Mouse (Mus musculus): Measurements from ENCODE around the gene Auts2.

Gene Auts2

DNA sequence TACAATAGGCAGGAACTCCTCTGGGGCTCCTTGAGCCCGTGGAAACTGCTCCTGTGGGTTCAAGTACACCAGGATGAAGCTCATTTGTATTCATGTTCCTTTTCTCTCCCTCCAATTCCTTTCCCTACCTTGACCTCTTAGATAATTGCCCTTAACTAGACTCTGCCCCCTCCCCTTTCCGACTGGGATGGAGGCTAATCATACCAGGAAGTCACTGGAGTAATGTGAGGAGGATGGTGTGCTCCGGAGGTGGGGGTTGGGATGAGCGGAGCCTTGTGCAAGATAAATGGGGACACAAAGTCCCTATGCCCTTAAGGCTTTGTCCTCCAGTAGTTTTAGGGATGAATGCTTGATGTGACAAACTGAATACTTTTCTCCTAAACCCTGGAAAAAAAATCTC is 820.8 kb downstream of the Auts2 start:
- no peak for DNase-seq (ENCODE audit: low spot score)

- no peak for DNase-seq (ENCODE audit: low spot score)
These were observed 825.1 kb downstream of the Auts2 start for GRCm38 (mm10) chr5:131718013-131718412.

DNA sequence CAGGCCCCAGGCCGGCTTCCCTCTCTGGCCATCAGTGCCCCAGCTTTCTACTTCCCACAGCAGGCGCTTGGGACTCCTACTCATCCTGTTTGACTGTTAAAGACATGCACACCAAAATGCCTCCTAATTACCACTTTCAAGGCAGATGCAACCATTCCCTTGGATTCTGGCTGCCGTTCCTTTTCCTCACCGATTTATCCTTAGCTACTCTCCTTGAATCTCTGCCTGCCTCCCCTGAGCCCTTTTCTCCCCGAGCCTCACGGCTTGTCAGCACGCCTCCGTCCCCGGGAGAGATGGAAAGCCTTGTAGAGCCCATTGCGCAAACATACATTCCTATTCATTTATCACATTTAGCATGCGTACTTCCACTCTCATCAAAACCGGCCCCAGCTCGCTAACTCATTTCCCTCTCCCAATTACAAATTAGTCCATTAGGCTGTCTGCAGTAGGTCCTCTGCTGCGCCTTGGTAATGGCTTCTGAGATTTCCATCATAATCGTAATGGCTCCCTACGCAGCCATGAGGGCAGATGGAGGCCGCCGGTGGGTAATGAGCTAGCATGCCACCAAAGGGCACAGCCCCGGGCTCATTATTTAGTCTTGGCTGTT is 825.7 kb downstream of the Auts2 start:
- DNase-seq (ENCODE audit: low spot score), result no peak

DNA sequence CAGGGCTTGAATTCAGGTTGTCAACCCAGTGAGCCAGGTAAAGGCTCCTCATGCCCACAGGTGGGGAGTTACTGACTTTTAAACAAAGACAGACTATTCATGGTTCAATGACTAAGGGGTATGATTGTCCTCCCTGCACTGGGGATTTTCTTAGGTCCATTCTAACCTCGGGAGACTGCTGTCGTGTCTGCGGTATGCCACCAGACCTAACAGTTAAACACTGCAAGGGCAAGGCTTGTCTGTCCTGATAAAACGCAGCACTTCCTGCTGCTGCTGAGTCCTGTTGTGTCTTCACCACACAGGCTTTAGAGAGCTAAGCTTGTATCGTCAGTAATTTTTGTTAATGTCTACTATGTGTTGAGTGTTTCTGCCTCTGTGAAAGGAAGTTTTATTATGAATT is 828.2 kb downstream of the Auts2 start:
- no peak for DNase-seq (ENCODE audit: low spot score)

- DNase-seq (ENCODE audit: low spot score), result no peak
These were observed 830.7 kb downstream of the Auts2 start for GRCm38 (mm10) chr5:131712441-131712840.

DNA sequence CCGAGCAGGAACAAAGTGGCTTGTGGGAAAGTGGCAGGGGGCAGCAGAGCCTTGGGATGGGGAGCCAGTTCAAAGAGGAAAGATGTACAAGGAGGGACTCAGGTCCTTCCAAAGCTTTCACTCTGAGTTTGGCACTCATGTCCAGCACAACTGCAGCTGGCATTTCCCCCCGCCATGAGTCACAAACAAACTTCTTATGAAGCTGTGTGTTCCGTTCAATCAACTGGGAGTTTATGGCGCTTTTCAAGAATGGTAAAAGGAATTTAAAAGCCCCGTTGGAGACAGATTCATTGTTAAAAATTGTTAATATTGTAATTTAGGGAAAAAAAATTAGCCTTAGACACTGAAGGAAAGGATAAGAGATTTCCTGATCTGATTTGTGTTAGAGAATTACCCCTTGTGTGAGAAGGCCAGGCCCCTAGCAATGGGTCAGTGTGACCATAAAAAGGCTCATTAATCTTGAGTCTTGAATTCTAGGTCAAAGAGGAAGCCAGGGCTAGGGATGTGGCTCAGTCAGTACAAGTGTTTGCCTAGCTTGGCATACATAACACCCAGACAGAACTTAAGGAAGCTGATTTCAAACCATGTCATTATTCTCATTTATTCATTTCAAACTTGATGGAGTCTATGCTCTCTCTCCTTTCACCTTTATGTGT is 831.5 kb downstream of the Auts2 start:
- DNase-seq (ENCODE audit: low spot score), result no peak

DNA sequence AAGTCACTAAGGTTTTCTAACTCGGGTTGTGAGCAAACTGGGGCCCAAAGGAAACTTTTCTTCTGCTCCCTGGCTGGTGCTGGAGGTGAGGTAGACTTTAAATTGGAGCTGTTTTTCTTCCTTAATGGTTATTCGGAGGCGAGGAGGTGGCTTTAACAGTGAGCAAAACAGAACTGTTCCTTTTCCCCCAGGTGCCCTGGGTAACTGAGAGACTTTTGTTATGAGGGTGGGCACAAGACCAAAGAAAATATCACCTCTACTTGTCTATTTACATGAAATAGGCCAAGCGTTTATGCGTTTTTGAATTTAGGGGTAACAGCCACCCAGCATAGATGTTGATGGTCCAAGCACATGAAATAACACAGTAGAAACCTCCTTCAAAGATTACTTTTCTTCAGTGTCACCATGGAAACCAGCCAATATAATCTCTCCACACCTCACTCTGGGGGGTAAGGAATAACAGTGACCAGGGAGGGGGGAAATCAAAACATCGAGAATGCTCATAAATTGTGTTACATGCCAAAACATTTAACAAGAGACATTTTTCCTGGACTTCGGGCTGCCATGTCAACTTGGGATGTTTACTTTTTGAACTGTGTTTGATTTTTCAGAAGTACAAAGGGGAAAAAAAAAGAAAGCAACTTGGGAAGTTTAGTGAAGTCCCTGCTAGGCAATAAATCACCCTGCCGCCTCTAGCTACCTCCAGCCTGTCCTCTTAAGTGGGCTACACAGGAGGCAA is 832.2 kb downstream of the Auts2 start:
- no peak for DNase-seq (ENCODE audit: low spot score)

GRCm38 (mm10) chr5:131707471-131707870 is 835.7 kb downstream of the Auts2 start:
- no peak for DNase-seq (ENCODE audit: low spot score)

DNA sequence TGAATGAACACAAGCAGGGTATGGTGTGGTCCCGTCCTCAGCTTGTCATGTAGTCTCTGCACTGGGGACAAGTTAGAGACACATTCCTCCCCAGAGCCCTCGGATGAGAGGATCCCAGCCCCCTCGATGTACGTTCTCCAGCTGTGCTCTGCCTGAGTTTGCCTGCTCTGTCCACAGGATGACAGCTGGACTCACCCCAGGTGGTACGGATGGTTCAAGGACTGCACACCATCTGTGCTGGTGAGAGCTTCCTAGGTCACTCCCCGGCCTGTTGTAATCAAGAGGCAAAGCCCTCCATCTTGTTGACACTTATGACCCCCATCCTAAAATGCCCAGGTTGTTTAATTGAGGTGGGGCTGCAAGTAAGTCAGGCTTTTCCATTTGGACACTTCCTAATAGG is 839.4 kb downstream of the Auts2 start:
- no peak for DNase-seq (ENCODE audit: low spot score)

GRCm38 (mm10) chr5:131702840-131703392 is 840.2 kb downstream of the Auts2 start:
- no peak for DNase-seq (ENCODE audit: low spot score)

- DNase-seq (ENCODE audit: low spot score), result no peak
These were observed 844.2 kb downstream of the Auts2 start for GRCm38 (mm10) chr5:131698900-131699299.

- DNase-seq (ENCODE audit: low spot score), result no peak
These were observed 852.4 kb downstream of the Auts2 start for GRCm38 (mm10) chr5:131690781-131691180.

- no peak for DNase-seq (ENCODE audit: low spot score)
These were observed 856.1 kb downstream of the Auts2 start for GRCm38 (mm10) chr5:131686956-131687618.

DNA sequence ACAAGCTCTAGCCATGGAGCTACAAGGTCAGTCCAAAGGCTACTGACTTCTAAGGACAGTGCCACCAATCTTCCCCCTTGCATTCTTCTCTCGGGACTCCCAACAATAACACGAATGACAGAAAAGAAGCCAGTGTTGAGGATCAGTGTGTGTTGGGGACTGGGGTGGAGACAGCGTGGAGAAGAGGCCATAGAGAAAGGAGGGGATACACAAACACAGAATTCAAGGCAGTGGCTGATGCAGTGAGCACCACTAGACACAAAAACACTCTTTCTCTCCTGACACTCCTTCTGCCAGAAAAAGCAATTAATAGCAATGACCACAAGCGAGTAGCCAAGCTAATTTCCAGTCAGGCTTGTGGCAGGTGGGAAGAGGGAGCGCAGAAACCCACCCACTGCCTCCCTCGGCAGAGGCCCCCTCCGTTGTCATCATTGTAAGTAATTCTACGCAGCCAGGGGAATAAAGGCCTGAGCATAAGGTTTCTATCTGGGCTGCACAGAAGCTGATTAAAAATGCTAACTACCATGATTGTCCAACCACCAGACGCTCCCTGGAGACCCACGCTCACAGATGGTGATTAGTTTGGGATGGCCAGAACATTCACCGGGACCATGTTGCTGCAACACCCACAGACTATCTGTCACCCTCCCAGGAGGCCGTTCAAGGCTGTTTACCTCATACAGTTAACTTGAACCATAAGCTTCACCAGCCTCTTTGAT is 862.9 kb downstream of the Auts2 start:
- DNase-seq (ENCODE audit: low spot score), result no peak

DNA sequence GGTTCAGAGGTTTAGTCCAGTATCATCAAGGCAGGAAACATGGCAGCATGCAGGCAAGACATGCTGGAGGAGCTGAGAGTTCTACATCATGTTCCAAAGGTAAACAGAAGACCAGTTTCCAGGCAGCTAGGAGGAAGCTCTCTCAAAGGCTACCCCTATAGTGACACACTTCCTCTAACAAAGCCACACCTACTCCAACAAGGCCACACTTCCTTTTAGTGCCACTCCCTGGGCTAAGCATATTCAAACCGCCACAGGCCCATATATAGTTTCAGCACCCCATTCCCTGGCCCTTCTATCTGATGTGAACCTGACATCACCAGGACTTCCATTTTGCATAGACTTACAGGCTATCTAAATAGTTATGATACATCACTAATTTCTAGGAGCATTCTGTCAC is 863.6 kb downstream of the Auts2 start:
- DNase-seq (ENCODE audit: low spot score), result no peak

DNA sequence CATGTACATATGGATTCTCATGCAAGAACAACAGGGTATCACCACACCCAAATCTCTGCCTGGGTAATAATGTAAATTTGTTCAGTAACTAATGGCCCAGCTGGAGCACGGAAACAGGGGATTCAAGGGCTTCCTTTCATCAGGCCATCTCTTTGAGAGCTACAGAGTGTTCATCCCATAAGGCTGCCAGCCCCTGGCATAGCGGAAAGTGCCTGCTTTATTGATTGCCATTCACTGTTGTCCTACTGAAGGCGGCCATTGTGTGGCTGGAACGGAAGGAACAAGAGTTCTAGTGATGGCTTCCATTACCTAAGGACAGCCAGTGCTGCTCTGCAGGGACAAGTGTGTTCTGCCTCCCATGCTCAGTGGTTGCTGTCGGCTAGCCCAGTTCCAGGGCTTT is 865.6 kb downstream of the Auts2 start:
- DNase-seq (ENCODE audit: low spot score), result no peak

GRCm38 (mm10) chr5:131673696-131674095 is 869.4 kb downstream of the Auts2 start:
- DNase-seq (ENCODE audit: low spot score), result no peak

DNA sequence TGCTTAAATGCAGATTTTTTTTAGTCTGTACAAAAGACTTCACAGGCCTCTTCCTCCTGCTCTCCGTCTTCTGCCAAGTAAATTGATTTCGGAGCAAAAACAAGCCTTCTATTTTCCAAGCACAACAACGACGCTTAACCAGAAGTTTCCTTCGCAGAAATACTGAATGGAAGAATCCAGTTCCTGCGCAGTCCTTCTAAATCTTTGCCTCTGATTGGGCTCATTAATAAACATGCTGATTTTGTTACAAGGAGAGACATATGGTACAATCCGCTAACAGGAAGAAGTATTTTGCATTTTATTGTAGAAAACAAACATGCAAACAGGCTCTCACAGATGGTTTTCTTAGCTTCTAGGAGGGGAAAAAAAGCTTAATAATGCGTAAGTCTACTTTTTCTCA is 878.1 kb downstream of the Auts2 start:
- DNase-seq (ENCODE audit: low spot score), result no peak

DNA sequence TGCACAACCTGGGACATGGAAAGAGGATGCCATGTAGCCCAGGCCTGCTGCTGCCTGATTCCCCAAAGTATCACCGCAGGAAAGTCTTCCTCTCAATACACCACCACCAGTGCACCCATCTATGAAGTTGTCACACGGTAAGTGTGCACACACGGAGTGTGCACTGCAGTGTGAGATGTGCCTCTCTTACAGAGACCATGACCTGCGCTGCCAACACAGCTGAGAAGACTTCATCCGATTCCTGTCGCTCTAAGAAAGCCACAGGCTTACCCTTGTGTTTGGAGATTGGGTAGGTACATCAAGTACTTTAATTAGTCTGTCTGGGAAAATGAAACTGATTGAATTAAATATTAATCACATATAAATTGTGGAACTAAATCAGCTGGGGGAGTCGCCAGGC is 878.5 kb downstream of the Auts2 start:
- DNase-seq (ENCODE audit: low spot score), result no peak

- DNase-seq (ENCODE audit: low spot score), result no peak
These were observed 880.5 kb downstream of the Auts2 start for GRCm38 (mm10) chr5:131662657-131663056.

GRCm38 (mm10) chr5:131658822-131659515 is 884.2 kb downstream of the Auts2 start:
- DNase-seq (ENCODE audit: low spot score), result no peak

All from ovary, adult 18-20 months (tissue).